Comparison of ENCODE assay signal across 8 mouse cellular contexts in the genomic region with DNA sequence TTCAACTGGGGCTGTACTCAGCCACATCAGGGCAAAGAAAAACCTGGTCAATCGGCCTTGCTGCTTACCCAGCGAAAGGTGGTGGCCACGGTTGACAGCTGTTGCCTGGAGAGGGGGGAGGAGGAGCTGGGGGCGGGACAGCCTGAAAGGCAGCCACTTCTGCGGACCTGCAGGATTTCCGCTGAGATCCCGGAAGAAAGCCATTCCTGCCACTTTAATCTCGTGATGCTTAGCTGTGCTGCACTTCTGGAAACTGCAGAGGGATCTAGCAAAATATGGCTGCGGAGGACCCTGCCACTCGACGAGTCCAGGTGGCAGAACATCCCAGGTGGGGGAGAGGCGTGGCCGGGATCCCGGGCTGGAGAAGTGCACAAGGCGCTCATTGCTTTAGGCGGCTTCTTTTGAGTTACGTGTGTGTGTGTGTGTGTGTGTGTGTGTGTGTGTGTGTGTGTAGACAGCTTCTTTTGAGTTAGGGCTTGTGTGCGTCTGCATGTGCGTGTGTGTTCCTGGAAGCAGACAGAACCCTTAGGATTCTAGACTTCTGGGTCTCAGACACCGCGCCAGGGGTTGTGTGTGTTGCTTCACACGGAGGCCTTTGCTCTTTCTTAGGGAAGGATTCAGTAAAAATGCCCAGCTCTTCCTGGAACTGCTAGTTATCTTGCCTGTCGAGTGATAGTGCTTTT. TPM values are rescaled to one million over a fixed set of nuclear protein-coding genes. Genes with fewer than 3 reads are reported as not detected.
DNase-seq lines count a peak whose midpoint lies in the region; ATAC-seq and TF ChIP-seq lines count a peak whose summit lies in the region.

No protein-coding gene starts in this region.

- peak; percentile 79 for DNase-seq in ES-CJ7 (ENCODE audit: low read depth, low spot score)
- DNase-seq in cerebellum, adult 2 months = peak; percentile 56
- DNase-seq in forebrain, postnatal 0 days = peak; percentile 68
- peak; percentile 52 to 54 for DNase-seq in heart, postnatal 36 days
- DNase-seq in layer of hippocampus, adult 8-10 months (ENCODE audit: low spot score in 2 of 2) = peak; percentile 33 to 34
- peak; percentile 44 for DNase-seq in ovary, adult 18-20 months (ENCODE audit: low spot score)
- peak; percentile 69 for DNase-seq in thymus, adult 2 months

- H3K36me3 ChIP-seq in forebrain, postnatal 0 days (ENCODE audit: insufficient read depth) = no peaks in the 10 kb centered on the region
- no peaks in the 10 kb centered on the region for H3K36me3 ChIP-seq in lung, embryonic 16.5 days (ENCODE audit: control insufficient read depth, insufficient read depth, low read length)
- H3K36me3 ChIP-seq in thymus, adult 2 months (ENCODE audit: control insufficient read depth, insufficient read depth, low read length) = no peaks in the 10 kb centered on the region

- H3K27ac ChIP-seq in cerebellum, adult 2 months (ENCODE audit: insufficient read depth, low read length) = no peak overlapping the region
- H3K27ac ChIP-seq in forebrain, postnatal 0 days (ENCODE audit: low read depth, low read length) = peak overlapping the region; percentile 62
- H3K27ac ChIP-seq in lung, embryonic 16.5 days (ENCODE audit: low read length) = 0 out of 2 replicates have a peak overlapping the region, but pooled peaks have one; percentile 17
- no peak overlapping the region for H3K27ac ChIP-seq in thymus, adult 2 months (ENCODE audit: control insufficient read depth, insufficient read depth, low read length)

- H3K4me2 ChIP-seq in forebrain, postnatal 0 days (ENCODE audit: low read depth) = peak overlapping the region; percentile 66
- peak overlapping the region; percentile 76 for H3K4me2 ChIP-seq in lung, embryonic 16.5 days (ENCODE audit: low read depth, low read length)

- H3K9ac ChIP-seq in forebrain, postnatal 0 days = peak overlapping the region; percentile 58
- H3K9ac ChIP-seq in lung, embryonic 16.5 days (ENCODE audit: low read length) = peak overlapping the region; percentile 76

- no peaks in the 10 kb centered on the region for H3K4me1 ChIP-seq in cerebellum, adult 2 months (ENCODE audit: control insufficient read depth, insufficient read depth, low read length)
- 0 out of 2 replicates have a peak, but pooled peaks cover 3% of the 10 kb centered on the region for H3K4me1 ChIP-seq in forebrain, postnatal 0 days (ENCODE audit: insufficient read depth)
- H3K4me1 ChIP-seq in lung, embryonic 16.5 days (replicated peaks; ENCODE audit: control insufficient read depth, insufficient read depth, low read length) = peaks cover 5% of the 10 kb centered on the region; the same call in 1 of the 2 replicates
- no peaks in the 10 kb centered on the region; the same call in 1 of the 2 replicates for H3K4me1 ChIP-seq in thymus, adult 2 months (replicated peaks; ENCODE audit: control insufficient read depth, insufficient read depth, low read length)

- no peaks in the 10 kb centered on the region for H3K9me3 ChIP-seq in forebrain, postnatal 0 days (ENCODE audit: low read length)
- H3K9me3 ChIP-seq in lung, embryonic 16.5 days (ENCODE audit: control insufficient read depth, low read length) = no peaks in the 10 kb centered on the region

- peak overlapping the region; percentile 63 for H3K4me3 ChIP-seq in cerebellum, adult 2 months (replicated peaks; ENCODE audit: insufficient read depth, low read depth, low read length)
- H3K4me3 ChIP-seq in forebrain, postnatal 0 days (ENCODE audit: low read depth, low read length) = peak overlapping the region; percentile 49
- H3K4me3 ChIP-seq in lung, embryonic 16.5 days (ENCODE audit: low read length) = peak overlapping the region; percentile 73
- H3K4me3 ChIP-seq in thymus, adult 2 months (ENCODE audit: control insufficient read depth, insufficient read depth, low read length) = peak overlapping the region; percentile 89

- TF ChIP-seq CTCF in cerebellum, adult 2 months (IDR thresholded peaks at IDR 0.05; ENCODE audit: borderline replicate concordance, insufficient read depth, low read depth, low read length) = no peak
- TF ChIP-seq CTCF in forebrain, postnatal 0 days (IDR thresholded peaks at IDR 0.05; ENCODE audit: low read depth) = no peak
- no peak for TF ChIP-seq CTCF in thymus, adult 2 months (IDR thresholded peaks at IDR 0.05; ENCODE audit: borderline replicate concordance, control insufficient read depth, extremely low read depth, insufficient read depth, low read length, poor library complexity)

- H3K27me3 ChIP-seq in cerebellum, adult 2 months (ENCODE audit: control insufficient read depth, insufficient read depth, low read length) = no peaks in the 10 kb centered on the region
- no peaks in the 10 kb centered on the region for H3K27me3 ChIP-seq in forebrain, postnatal 0 days (ENCODE audit: insufficient read depth, low read length)
- no peaks in the 10 kb centered on the region for H3K27me3 ChIP-seq in lung, embryonic 16.5 days (ENCODE audit: control insufficient read depth, insufficient read depth, low read depth, low read length)
- H3K27me3 ChIP-seq in thymus, adult 2 months (ENCODE audit: control insufficient read depth, insufficient read depth, low read length) = no peaks in the 10 kb centered on the region

- WGBS in cerebellum, adult 2 months = 5% methylated on average over 23 of the region's 23 CpGs
- WGBS in forebrain, postnatal 0 days = 5% methylated on average over 23 of the region's 23 CpGs
- WGBS in lung, embryonic 16.5 days = 2% methylated on average over 23 of the region's 23 CpGs
- 2% methylated on average over 23 of the region's 23 CpGs for WGBS in thymus, adult 2 months

- intact Hi-C loops in heart, postnatal 36 days (cut with DNase I) = no loop called here

- TF ChIP-seq POLR2A in cerebellum, adult 2 months (IDR thresholded peaks at IDR 0.05; ENCODE audit: borderline replicate concordance, insufficient read depth, low read length) = no peak
- no peak for TF ChIP-seq POLR2A in thymus, adult 2 months (IDR thresholded peaks at IDR 0.05; ENCODE audit: control insufficient read depth, extremely low read depth, insufficient read depth, low read length, poor library complexity)

- ATAC-seq in forebrain, postnatal 0 days = peak; percentile 92
- peak; percentile 95 for ATAC-seq in lung, embryonic 16.5 days (ENCODE audit: low read depth)

RNA-seq across cellular contexts. Expression of a gene that starts 7.3 kb away (rescaled TPM):
- polyA plus RNA-seq in cerebellum, adult 2 months (2012; rRNA removed) = 67.0 and 76.3 TPM in 2 replicates
- total RNA-seq in forebrain, postnatal 0 days (2014; rRNA removed) = 92.8 and 114 TPM in 2 replicates
- polyA plus RNA-seq in forebrain, postnatal 0 days (2015; fragmentation: Nextera tagmentation; extraction: Ambion mirVana) = 54.1 and 56.8 TPM in 2 replicates
- total RNA-seq in heart, postnatal 36 days (2021) = 10 to 100 TPM; 86.5 to 91.6 TPM
- 100 to 1,000 TPM in 3 of 4 experiments, 10 to 100 TPM in 1; 95.0 to 114 (median 109) TPM for total RNA-seq in layer of hippocampus, adult 8-10 months (2022)
- polyA plus RNA-seq in lung, embryonic 16.5 days (2015; fragmentation: Nextera tagmentation; extraction: Ambion mirVana) = 69.0 and 74.8 TPM in 2 replicates
- 6.4 and 7.1 TPM in 2 replicates for polyA plus RNA-seq in thymus, adult 2 months (2012; rRNA removed)

RNA-seq across cellular contexts. Expression of a gene that starts 7.3 kb away (rescaled TPM):
- polyA plus RNA-seq in cerebellum, adult 2 months (2012; rRNA removed) = 19.2 and 19.7 TPM in 2 replicates
- total RNA-seq in forebrain, postnatal 0 days (2014; rRNA removed) = 28.5 and 39.4 TPM in 2 replicates
- polyA plus RNA-seq in forebrain, postnatal 0 days (2015; fragmentation: Nextera tagmentation; extraction: Ambion mirVana) = 23.7 and 27.8 TPM in 2 replicates
- 10 to 100 TPM; 11.0 to 11.8 TPM for total RNA-seq in heart, postnatal 36 days (2021)
- 10 to 100 TPM; 30.9 to 36.3 (median 32.6) TPM for total RNA-seq in layer of hippocampus, adult 8-10 months (2022)
- polyA plus RNA-seq in lung, embryonic 16.5 days (2015; fragmentation: Nextera tagmentation; extraction: Ambion mirVana) = 39.3 and 40.7 TPM in 2 replicates
- 18.5 and 19.0 TPM in 2 replicates for polyA plus RNA-seq in thymus, adult 2 months (2012; rRNA removed)

Comparison
In these comparisons a context has a peak if more than half of its experiments do, and no peak if none do; other contexts are left out.
1. H3K27ac ChIP-seq: peak in forebrain, postnatal 0 days (single experiment) and lung, embryonic 16.5 days (single experiment); none in cerebellum, adult 2 months (single experiment) and thymus, adult 2 months (single experiment).
2. Peak in every context shown above with its lines, with median percentiles within 50 percentile points of each other: DNase-seq and H3K4me3 ChIP-seq.